Mouse (Mus musculus) cerebellum, adult (tissue): Measurements from ENCODE around the gene Olfr1411.

Experiments
- ATAC-seq: cut with Nextera tagmentation; 2 replicates; pipeline ENCODE4 v1.9.2; 2017; ENCODE audit warnings: mild to moderate bottlenecking, moderate library complexity, mixed read lengths; ENCODE audit not compliant: insufficient number of reproducible peaks, low FRiP score, low TSS enrichment

The Olfr1411 gene

GRCm38 (mm10) chr1:92638181-92638580 is 44.0 kb downstream of the Olfr1411 start:
- ATAC-seq = no peak

GRCm38 (mm10) chr1:92638736-92639135 is 44.5 kb downstream of the Olfr1411 start:
- no peak for ATAC-seq

GRCm38 (mm10) chr1:92640393-92640792 is 46.2 kb downstream of the Olfr1411 start:
- ATAC-seq = no peak

GRCm38 (mm10) chr1:92641514-92642272 is 47.5 kb downstream of the Olfr1411 start, which contains the start of gene Cops9:
TSS of gene Cops9 (minus strand) at chr1:92641985.
- ATAC-seq = peak; percentile 92

GRCm38 (mm10) chr1:92643691-92644090 is 49.5 kb downstream of the Olfr1411 start:
- no peak for ATAC-seq

- ATAC-seq = no peak
Measured at GRCm38 (mm10) chr1:92644916-92645315, 50.7 kb downstream of the Olfr1411 start.

GRCm38 (mm10) chr1:92646111-92646510 is 51.9 kb downstream of the Olfr1411 start:
- no peak for ATAC-seq

GRCm38 (mm10) chr1:92646601-92647000 is 52.4 kb downstream of the Olfr1411 start:
- ATAC-seq = no peak

GRCm38 (mm10) chr1:92647026-92647425 is 52.8 kb downstream of the Olfr1411 start:
- ATAC-seq = no peak
